Mouse (Mus musculus): ENCODE measurements around the gene Wbp1.
"Not testable (repeated sequence)": the region's sequence is repeated elsewhere in the genome, so short reads cannot be mapped to it uniquely, and the experiment has no call there.

DNA sequence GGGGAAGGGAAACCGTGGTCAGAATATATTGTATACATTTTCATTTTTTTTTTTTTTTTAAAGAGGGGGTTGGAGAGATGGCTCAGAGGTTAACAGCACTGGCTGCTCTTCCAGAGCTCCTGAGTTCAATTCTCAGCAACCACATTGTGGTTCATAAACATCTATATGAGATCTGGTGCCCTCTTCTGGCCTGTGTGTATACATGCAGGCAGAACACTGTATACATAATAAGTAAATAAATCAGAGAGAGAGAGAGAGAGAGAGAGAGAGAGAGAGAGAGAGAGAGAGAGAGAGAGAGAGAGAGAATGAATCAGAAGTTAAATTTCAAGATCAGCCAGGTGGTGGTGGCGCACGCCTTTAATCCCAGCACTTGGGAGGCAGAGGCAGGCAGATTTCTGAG lies 38.1 kb upstream of the Wbp1 start:
- peak; percentile 66 for TF ChIP-seq CTCF (IDR thresholded peaks at IDR 0.05)
- not testable (repeated sequence) for TF ChIP-seq POLR2A (IDR thresholded peaks at IDR 0.05; ENCODE audit: insufficient read depth, low read depth, low read length)

Measured in heart, adult 2 months (tissue).